Mouse (Mus musculus) bone marrow macrophage, adult 2 months (primary cell): ENCODE measurements around the gene Pik3cd.

Source experiments
- CTCF ChIP-seq: IDR thresholded peaks from 2 replicates; pipeline ENCODE4 v1.5.1; 2012; ENCODE audit warnings: low read depth, mild to moderate bottlenecking, low read length, moderate library complexity
- POLR2A ChIP-seq: IDR thresholded peaks from 2 replicates; pipeline ENCODE4 v1.6.1; 2012; ENCODE audit warnings: mild to moderate bottlenecking, low read depth, low read length, borderline replicate concordance

GRCm38 (mm10) chr4:149659495-149660116, 42.8 kb downstream of the Pik3cd start:
- TF ChIP-seq POLR2A (no peak), CTCF (no peak)
